Mouse (Mus musculus) embryo, embryonic 10.5 days (tissue): ENCODE measurements around the gene Ptgir.
A peak's percentile ranks its signal among the peaks of the same experiment; 100 is the strongest.

Experiments used
- DNase-seq: peaks from one replicate; pipeline ENCODE4 v3.0.0-alpha.2; 2015; ENCODE audit warnings: low spot score

Gene Ptgir

DNA sequence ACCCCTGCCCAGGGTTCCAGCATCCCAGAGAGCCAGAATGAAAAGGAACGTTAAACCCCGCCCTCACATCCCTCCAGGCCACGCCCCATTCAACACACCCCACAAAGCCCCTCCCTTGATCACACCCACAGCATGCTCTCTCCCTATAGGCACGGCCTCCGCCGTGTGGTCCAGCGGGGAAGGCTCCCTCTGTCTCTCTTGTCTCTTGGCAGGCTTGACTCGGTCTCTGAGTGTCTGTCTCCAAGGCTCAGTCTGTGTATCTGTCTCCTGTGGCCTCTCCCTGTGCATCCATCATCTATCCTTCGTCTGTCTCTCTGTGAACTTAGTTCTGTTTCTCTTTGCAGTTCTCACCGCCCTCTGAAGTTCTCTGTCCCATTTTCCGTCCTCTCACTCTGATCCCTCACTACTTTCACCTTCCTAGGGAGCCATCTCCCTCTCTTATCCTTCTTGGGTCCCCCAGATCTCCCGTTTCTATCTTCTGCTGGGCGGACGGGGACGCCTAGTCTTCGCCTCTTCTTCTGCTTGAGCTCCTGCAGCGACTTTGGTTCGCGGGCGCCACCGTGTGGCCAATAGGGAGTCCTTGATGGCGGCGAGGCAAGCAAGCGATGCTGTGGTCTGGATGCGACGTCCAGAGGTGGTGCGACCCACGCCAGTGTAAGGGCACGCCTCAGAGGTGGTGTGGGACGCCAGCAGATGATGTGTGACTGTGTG, 14.5 kb upstream of the Ptgir start, which contains the start of gene Gng8:
Gng8 (plus strand) TSS at position 146 of the 711 bp plus-strand sequence.
- DNase-seq = peak; percentile 95

DNA sequence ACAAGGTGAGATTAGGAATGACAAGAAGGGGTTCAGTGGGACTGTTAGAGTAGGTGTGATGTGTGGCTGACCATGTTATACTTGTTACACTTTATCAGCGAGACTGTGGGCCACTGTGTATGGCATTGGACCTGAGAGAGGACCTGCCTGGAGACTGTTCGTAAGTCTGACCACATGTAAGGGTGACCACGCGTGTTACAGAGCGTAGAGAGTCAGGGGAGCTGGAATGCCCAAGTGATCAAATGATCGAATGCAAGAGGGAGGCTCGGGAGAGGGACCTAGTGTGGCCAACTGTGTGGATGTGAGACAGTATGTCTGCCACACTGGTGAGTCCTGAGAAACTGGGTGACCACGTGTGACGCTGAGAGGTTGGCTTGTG, 13.9 kb upstream of the Ptgir start:
- no peak for DNase-seq

DNA sequence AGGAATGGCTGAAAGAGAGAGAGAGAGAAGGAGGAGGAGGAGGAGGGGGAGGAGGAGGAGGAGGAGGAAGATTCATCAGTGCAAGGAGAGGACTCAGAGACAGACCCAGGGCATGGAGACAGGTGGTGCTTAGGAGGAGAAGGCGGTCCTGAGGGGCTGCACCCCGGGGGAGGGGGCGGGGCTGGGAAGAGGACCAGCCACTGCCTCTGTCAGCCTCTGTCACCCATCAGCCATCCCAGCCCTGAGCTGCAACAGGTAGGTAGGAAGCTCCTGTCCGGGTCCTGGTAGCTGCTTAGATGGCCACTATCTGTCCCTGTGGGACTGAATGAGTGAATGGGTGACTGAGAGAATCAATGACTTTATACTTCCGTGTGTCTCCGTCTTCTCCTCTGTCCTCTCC, 12.7 kb upstream of the Ptgir start:
- no peak for DNase-seq

DNA sequence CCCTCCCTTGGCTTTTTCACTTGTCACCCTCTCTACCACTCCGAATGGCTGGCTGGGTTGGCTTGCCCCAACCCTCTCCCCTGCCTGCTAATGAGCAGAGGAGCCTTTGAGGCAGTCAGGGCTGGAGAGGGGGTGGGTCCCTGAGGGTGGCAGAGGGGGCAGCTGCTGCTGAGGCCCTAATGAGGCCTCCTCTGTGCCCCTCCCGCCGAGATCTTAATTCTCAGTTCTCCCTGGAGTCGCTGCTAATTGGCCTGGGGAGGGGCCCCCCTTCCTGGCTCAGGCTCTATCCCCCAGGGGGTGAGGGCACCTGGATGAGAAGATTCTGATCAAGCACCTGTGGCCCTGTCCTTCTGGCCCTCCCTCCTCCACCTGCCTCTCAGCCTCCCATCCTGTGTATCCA, 12.0 kb upstream of the Ptgir start:
- DNase-seq = no peak

DNA sequence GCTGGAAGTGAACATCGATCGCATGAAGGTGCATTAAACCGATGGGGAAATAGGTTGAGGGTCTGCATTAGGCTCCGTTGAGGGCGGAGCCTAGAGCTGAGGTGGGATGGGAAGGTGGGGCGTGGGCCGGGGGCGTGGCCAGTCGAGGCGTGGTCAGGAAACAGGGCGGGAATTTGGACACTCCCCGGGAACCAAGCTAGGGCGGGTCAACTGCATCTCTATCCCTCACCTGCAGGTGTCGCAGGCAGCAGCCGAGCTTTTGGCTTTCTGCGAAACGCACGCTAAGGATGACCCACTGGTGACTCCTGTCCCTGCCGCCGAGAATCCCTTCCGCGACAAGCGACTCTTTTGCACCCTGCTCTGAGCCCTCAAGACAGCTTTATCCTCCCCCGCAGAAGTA, 11.3 kb upstream of the Ptgir start:
- peak; percentile 91 for DNase-seq

DNA sequence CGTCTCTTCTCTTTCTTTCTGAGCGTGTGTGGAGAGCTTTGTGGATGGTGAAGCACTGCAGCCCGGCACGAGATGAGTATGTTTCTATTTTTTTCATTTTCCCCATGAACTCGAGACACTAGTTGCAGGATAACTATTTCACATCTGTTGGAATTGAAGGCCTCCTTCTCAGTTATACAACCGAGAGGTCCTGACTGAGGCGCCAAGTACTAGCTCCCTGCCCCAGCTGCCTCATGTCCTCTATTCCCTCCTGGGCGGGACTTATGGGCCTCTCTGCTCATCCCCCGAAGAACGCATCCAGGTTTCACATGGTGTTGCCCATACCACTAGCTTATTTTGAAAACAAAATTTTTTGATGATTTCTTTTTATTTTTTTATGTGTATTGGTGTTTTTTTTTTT, 10.8 kb upstream of the Ptgir start:
- no peak for DNase-seq

DNA sequence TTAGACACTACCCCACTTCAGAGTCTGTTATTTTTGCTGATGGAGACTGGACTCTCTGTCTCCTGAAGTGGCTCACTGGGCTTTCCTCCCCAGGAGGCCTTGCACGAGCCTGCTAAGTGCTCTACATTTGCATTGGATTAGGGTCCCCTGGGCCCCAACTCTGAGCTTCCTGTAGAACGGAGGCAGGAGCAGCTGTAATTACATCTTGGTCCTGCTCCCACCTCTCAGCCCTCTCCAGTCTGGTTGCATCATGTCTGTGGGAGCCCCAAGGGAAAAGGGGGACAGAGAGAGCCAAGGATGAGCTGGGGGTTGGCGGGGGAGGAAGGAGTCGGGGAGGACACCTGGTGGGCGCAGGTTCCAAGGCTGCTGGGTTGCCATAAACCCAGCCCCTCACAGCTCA, 5.8 kb upstream of the Ptgir start:
- DNase-seq = no peak

DNA sequence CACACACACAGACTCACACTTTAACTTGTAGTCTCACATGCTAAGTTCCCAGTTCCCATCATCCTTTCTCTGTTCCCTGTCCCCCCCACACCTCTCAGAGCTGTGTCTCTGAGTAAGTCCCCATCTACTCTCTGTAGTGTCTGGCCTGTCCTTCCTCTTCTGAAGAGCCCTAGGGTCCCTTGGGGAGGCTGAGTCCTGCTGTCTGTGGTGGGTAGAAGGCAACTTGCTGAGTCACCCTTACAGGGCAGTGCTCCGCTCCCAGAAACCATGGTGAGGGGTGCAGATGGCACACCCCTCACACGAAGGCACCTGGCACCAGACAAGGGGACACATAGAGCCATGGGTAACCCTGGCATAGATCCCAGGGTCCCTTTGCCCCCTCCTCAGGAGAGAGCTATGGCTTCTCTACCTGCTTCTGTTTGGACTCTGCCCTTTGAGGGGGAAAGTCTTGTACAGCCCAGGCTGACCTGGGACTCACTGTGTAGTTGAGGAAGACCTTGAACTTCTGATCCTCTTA, 2.8 kb upstream of the Ptgir start:
- no peak for DNase-seq

DNA sequence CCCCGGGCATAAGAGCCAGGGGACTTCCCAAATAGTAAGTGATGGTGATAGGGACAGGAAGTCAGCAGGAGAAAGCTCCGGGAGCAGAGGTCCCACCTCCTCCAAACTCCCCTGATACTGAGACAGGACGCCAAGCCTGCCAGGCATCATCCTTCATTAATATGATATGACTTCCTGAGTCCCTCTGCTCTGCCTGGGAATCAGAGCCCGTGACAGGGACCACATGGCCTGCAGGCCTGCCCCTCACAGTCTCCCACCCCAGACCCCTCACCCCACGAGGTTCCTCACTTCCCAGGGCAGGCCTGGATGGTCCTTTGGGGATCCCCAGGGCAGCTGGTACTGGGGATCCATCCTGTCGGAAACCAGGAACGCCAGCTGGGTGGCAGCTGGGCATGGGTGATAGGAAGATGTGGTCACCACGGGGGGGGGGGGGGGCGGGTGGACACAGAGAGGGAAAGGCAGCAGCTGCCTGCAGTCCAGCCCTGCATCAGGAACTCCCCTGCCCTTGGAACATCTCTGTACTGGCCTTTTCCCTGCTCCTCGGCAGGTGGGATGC, 2.1 kb upstream of the Ptgir start:
- DNase-seq = no peak

DNA sequence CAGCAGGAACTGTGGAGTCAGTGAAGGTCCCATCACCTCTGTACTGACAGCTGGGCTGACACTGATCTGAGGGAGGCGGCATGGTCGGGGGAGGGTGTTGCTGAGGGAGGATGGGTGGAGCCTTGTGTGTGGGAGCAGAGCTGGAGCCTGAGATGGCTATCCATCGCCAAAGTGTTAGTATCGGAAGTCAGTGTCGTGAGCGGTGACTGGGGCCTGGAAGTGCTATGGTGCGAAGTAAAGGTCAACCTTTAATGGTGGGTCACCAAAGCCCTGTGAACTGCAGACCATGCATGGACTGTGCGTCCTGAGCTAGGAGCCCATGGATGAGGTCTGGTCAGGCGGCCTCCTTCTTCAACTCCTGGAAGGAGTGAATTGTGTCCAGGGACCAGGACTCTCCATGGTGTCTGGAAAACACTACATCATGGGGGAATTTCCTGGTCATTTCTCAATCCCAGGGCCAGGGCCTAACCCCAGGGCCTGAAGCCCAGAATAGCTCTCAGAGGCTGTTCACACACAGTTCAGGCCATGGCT, 734 bp upstream of the Ptgir start:
- DNase-seq = no peak

DNA sequence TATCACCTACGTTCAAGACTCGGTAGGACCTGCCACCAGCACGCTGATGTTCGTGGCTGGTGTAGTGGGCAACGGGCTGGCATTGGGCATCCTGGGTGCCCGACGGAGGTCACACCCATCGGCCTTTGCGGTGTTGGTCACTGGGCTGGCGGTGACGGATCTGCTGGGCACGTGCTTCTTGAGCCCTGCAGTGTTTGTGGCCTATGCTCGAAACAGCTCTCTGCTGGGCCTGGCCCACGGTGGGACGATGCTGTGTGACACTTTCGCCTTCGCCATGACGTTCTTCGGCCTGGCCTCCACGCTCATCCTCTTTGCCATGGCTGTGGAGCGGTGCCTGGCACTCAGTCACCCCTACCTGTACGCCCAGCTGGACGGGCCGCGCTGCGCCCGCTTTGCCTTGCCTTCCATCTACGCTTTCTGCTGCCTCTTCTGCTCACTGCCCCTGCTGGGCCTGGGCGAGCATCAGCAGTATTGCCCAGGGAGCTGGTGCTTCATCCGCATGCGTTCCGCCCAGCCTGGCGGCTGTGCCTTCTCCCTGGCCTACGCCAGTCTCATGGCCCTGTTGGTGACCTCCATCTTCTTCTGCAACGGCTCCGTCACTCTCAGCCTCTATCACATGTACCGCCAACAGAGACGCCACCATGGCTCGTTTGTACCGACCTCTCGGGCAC, 734 bp downstream of the Ptgir start:
- DNase-seq = no peak

DNA sequence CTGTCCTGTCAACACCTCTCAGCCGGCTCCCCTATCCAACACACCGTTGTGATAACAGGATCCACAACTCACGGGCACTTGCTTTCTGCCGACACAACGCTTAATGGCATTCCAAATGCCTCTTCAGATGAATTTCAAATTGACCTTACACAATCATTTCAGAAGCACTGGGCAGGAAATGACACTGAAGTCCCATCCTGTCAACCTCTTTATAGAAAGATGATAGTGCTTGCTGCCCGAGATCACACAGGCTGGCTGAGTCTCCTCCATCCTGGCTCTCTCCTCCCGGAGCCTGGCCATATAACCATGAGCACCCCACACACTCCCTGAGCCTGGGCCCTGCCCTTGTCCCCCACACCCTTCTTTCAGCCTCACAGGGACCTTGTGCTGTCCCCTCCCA, 1.6 kb downstream of the Ptgir start:
- DNase-seq = no peak

DNA sequence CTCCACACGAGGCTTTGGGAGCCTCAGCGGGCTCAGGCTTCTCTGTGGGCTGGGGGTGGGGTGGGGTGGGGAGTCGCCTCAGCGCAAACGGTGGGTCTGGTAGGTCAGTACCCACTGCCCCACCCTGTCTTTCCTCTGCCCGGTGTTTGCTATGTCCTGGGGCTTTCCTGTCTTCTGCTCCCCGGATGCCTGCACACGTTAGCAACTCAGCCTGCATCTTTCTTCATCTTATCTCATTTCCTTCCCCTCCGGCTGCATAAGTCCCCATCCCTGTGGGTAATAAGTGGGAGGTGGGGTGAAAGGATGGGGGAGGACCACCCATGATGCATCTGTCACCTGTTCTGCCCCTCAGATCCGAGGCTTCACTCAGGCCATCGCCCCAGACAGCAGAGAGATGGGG, 2.1 kb downstream of the Ptgir start:
- no peak for DNase-seq

DNA sequence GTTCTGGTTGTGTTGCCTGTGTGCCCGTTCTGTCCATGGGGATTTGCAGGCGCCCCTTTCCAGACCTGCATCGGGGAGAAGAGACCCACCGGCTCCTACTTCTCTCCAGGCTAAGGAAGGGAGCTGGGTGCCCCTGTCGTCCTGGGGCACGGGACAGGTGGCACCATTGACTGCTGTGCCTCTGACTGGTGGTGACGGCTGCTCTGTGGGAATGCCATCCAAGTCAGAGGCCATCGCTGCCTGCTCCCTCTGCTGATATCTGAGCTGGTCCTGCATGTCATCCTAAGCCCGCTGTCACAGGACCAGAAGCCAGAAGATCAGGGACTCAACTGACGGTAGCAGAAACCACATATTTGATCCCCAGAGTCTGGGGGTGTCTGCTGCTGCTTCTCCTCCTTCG, 2.6 kb downstream of the Ptgir start:
- no peak for DNase-seq

DNA sequence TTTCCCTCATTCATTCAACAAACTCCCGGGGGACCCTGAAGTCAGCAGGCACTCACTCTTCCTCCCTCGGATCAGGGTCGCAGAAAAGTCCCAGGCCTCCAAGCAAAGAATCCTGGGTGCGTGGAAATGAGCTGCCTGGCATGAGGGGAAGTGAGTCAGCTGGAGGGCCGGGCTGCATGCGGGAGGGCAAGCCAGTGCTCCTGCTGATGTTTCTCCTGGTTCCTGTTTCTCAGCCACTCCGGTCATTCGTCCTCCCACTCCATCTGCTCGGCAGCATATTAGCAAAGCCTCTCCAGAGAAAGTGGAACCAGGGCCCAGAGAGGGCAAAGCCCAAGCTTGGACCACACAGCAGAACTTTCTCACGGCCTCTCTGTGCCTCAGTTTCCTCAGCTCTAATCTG, 3.6 kb downstream of the Ptgir start:
- no peak for DNase-seq

DNA sequence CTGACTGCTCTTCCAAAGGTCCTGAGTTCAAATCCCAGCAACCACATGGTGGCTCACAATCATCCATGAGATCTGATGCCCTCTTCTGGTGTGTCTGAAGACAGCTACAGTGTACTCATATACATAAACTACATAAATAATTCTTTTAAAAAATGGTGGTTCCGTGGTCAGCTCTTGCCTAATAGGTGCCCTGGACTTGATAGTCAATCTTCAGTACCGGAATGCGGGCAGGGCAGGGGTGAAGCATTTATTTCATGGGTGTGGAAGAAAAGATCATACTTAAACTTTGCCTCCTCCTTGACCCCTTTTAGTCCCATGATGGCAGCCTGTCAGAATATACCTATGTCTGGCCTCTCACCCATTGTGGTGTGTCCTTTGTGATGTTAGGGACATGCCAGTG, 5.6 kb downstream of the Ptgir start:
- DNase-seq = no peak

DNA sequence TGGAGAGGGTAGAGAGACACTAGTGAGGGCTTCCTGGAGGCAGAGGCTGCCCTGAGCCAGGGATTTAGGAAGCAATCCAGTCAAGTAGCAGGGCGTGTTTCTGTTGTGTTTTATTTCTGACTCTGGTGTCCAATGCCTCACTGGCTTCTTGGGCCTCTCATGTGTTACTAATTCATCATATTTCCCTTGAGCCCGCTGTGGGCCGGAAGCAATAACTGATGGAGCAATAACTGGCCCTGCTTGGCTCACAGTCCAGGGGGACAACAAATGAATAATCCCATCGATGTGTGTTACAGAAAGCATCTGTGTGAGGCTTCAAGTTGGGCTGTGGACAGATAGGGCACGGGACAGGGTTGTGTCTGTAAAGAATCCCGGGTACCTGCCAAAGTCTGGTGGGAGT, 6.1 kb downstream of the Ptgir start:
- DNase-seq = no peak

DNA sequence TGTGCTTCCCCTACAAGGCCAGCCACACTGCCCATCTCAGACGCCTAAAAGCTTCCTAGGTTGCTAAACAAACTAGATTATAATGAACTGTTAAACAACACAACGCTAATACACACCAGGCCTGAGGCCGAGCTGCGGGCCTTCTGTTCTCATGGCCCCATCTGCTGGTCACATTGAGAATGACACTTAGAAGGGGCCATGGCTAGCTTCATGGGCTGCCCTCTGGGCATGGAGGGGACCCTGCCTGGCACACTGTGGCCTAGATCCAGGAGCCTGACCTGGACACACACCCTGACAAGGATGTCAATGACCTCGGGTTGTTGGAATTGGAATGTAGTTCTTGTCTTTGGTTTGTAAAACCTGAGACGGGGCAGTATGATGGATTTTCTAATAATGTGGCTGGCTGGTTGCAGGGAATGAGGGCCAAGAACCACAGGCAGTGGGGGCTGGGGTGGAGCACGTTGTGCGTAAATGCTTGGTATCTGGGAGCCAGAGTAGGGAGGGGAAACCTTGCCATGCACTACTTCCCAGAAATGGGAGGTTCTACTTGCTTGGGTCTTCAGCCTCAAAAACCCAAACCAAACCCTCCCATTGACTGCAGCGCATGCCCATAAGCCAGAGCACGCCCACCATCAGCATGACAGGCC, 7.6 kb downstream of the Ptgir start:
- peak; percentile 88 for DNase-seq

DNA sequence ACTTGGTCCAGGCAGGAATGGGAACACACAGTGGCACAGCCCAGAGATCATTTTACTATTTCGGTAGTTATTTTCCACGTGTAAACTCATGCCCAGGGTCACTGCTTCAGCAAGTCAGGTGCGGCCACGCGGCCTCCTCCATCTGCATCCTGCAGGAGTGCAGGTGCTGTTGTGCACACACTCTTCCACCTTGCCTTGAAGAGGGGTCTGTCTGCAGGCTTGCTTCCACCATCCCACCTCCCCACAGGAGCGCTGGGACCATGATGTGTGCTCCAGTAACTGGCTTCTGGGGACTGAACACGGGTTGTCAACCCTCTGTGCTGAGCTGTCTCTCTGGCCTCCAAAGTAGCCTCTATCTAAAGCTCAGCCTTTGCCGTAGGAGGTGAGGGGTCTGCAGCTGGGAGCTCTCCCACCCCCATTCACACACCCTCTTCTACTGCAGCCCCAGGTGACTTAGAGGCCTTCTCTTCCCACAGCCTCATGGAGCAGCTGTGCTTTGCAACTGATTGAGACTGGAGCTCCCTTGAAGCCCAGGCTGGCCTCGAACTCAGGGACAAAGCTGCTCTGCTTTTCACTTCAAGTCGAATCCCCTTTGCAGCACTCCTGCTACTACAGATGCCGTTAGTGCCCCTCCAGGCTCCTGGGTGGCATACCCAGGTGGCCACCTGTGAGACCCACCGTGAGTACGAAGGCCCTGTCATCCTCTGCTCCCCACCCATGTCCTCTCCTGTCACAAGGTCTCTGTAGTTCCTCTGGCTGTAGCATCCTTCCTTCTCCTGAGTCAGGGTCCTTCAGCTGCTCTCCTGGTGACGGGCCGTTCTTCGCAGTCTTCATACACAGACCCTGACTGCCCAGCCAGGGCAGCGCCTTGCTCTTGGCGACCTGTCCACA, 8.4 kb downstream of the Ptgir start:
- no peak for DNase-seq

DNA sequence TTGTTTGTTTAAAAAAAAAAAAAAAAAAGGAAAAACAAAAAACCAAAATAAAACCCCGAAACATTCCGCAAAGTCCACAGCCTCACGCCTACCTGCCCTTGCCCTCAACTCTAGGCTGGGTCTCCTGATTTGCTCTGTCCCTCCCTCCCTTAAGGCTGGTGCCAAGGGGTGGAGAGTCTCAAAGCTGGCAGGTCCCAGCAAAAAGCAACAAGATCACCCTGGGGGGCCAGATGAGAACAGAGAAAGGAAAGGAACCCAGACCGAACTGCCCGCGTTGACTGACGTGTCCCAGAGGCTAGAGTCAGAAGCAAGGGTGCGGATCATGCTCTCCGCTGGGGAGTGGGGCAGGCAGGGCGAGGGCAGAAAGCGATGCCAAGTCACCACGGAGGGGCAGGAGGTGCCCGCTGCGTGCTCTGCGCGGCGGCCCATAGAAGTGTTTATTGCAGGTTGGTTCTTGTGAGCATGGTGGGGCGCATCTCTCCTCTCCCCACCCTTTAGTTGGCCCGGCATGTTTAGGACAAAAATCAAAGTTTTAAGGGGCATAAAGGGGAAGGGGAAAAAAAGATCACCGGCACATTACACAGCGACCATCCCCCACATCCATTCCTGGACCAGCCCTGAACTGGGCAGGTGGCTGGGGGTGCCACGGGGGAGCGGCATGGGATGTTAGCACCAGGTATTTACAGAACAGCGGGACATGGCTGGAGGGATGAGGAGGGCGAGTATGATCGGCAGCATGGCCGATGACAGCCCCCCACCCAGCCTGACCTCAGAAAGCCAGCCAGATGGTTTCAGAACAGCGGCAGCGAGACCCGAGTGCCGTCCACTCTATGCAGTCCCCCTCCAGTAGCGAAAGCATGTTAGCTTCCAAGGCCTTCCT, 9.4 kb downstream of the Ptgir start:
- DNase-seq = no peak
